In the genomic region with DNA sequence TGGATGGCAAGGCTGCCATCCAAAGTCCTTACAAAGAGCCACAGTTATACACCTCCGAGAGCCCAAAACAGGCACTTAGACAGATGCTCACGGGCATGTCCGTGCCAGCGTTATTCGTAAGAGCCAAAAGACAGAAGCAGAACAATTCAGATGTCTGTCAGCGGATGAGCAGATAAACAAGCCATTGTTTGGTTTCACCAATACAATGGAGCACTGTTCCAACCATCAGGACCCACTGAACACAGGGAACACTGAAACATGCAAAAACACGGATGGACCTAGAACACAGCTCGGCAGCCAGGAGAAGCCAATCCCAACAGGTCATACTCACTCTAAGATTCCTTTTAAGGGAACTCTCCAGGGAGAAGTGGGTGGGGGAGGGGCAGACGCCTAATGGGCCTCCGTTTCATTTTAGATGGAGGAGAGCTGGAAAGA, we compare ENCODE assay signal across 9 mouse cellular contexts. TPM values are rescaled to one million over a fixed set of nuclear protein-coding genes. Genes with fewer than 3 reads are reported as not detected.
DNase-seq lines count a peak whose midpoint lies in the region; ATAC-seq and TF ChIP-seq lines count a peak whose summit lies in the region.
"Had no signal": no experiment of that assay in that cellular context is flagged by ENCODE, and none has a peak within 500 bp of the region (broad histone marks: within the 10 kb centered on the region; RNA-seq: fewer than 3 reads in every experiment).

No protein-coding gene starts in this region.

- peak overlapping the region; percentile 56 for H3K27ac ChIP-seq in heart, embryonic 10.5 days
- H3K27ac ChIP-seq in brown adipose tissue, adult 24 weeks (replicated peaks; ENCODE audit: low read depth, low read length): 0 out of 2 replicates have a peak overlapping the region, but pooled peaks have one; percentile 32
- peak overlapping the region; percentile 31 for H3K27ac ChIP-seq in heart, postnatal 0 days (ENCODE audit: low read depth)

- 0 out of 2 replicates have a peak, but pooled peaks cover 2% of the 10 kb centered on the region for H3K36me3 ChIP-seq in heart, embryonic 10.5 days
- H3K36me3 ChIP-seq in heart, postnatal 0 days (replicated peaks; ENCODE audit: control insufficient read depth, insufficient read depth, low read length): no peaks in the 10 kb centered on the region

- no peak overlapping the region for H3K9ac ChIP-seq in heart, postnatal 0 days (replicated peaks; ENCODE audit: low read depth, low read length)

- H3K27me3 ChIP-seq in heart, embryonic 10.5 days (ENCODE audit: insufficient read depth, poor library complexity, severe bottlenecking): no peaks in the 10 kb centered on the region
- no peaks in the 10 kb centered on the region for H3K27me3 ChIP-seq in heart, postnatal 0 days (ENCODE audit: control insufficient read depth, insufficient read depth, low read length)

- intact Hi-C loops in heart, postnatal 36 days (cut with DNase I): no loop called here

- WGBS in heart, embryonic 10.5 days: 38% methylated on average over 10 of the region's 10 CpGs
- WGBS in heart, postnatal 0 days: 38% methylated on average over 10 of the region's 10 CpGs

- peaks cover 39% of the 10 kb centered on the region for H3K4me1 ChIP-seq in heart, embryonic 10.5 days
- H3K4me1 ChIP-seq in brown adipose tissue, adult 24 weeks (ENCODE audit: control insufficient read depth, insufficient read depth, insufficient read length, low read length): peaks cover 45% of the 10 kb centered on the region
- peaks cover 48% of the 10 kb centered on the region for H3K4me1 ChIP-seq in heart, postnatal 0 days (ENCODE audit: control insufficient read depth, insufficient read depth)

- no peak for ATAC-seq in heart, postnatal 0 days (ENCODE audit: insufficient read depth, low read depth)

- H3K4me3 ChIP-seq in heart, embryonic 10.5 days: no peak overlapping the region
- no peak overlapping the region for H3K4me3 ChIP-seq in brown adipose tissue, adult 24 weeks (ENCODE audit: insufficient read depth, low read depth, low read length)
- no peak overlapping the region for H3K4me3 ChIP-seq in heart, postnatal 0 days (ENCODE audit: low read depth, low read length)
- H3K4me3 ChIP-seq: myocyte had no signal

- no peaks in the 10 kb centered on the region for H3K9me3 ChIP-seq in heart, embryonic 10.5 days
- H3K9me3 ChIP-seq in heart, postnatal 0 days (replicated peaks; ENCODE audit: control insufficient read depth, low read length): no peaks in the 10 kb centered on the region

- DNase-seq in heart, embryonic 10.5 days (ENCODE audit: low spot score): no peak
- no peak for DNase-seq in heart, postnatal 36 days
- no peak for DNase-seq in heart, postnatal 0 days (ENCODE audit: low spot score)
- peak; percentile 56 for DNase-seq in lung, postnatal 10 days
- peak; percentile 68 for DNase-seq in testis, postnatal 10 days (ENCODE audit: low spot score)
- DNase-seq in T-cell, adult 2 months (ENCODE audit: low spot score): no peak
- no peak for DNase-seq in adrenal gland, postnatal 25 days

- peak overlapping the region; percentile 33; the same call in 1 of the 2 replicates for H3K4me2 ChIP-seq in heart, postnatal 0 days (ENCODE audit: low read depth, low read length)

- no peak for TF ChIP-seq CTCF in heart, postnatal 0 days (IDR thresholded peaks at IDR 0.05; ENCODE audit: low read depth)

- TF ChIP-seq EP300 in heart, postnatal 0 days (IDR thresholded peaks at IDR 0.05; ENCODE audit: low read depth): no peak

RNA-seq across cellular contexts. Expression of a gene that starts 34.5 kb away (rescaled TPM):
- 27.8 and 30.4 TPM in 2 replicates for polyA plus RNA-seq in heart, embryonic 10.5 days (2016; fragmentation: Nextera tagmentation; extraction: Ambion mirVana)
- 10 to 100 TPM; 39.4 to 41.1 TPM for total RNA-seq in heart, postnatal 36 days (2021)
- polyA plus RNA-seq in brown adipose tissue, adult 24 weeks (2012; ENCODE audit: insufficient read depth, insufficient read length, missing spikeins): 8.4 and 12.7 TPM in 2 replicates
- 42.4 and 55.3 TPM in 2 replicates for total RNA-seq in heart, postnatal 0 days (2014; rRNA removed; ENCODE audit: low replicate concordance)
- polyA plus RNA-seq in heart, postnatal 0 days (2015; fragmentation: Nextera tagmentation; extraction: Ambion mirVana): 28.1 and 29.0 TPM in 2 replicates
- 60.0 and 69.3 TPM in 2 replicates for total RNA-seq in adrenal gland, postnatal 25 days (2021)

RNA-seq across cellular contexts. Expression of a gene that starts 35.4 kb away (rescaled TPM):
- 21.2 and 26.1 TPM in 2 replicates for polyA plus RNA-seq in heart, embryonic 10.5 days (2016; fragmentation: Nextera tagmentation; extraction: Ambion mirVana)
- total RNA-seq in heart, postnatal 36 days (2021): 10 to 100 TPM; 22.2 to 22.5 TPM
- 32.0 and 42.6 TPM in 2 replicates for polyA plus RNA-seq in brown adipose tissue, adult 24 weeks (2012; ENCODE audit: insufficient read depth, insufficient read length, missing spikeins)
- 24.0 and 26.6 TPM in 2 replicates for total RNA-seq in heart, postnatal 0 days (2014; rRNA removed; ENCODE audit: low replicate concordance)
- polyA plus RNA-seq in heart, postnatal 0 days (2015; fragmentation: Nextera tagmentation; extraction: Ambion mirVana): 25.6 and 26.8 TPM in 2 replicates
- 41.5 and 41.6 TPM in 2 replicates for total RNA-seq in adrenal gland, postnatal 25 days (2021)

Comparison
In these comparisons a context has a peak if more than half of its experiments do, and no peak if none do; other contexts are left out.
1. DNase-seq: peak in lung, postnatal 10 days (single experiment) and testis, postnatal 10 days (single experiment); none in heart, embryonic 10.5 days (single experiment), heart, postnatal 36 days (0 of 2), heart, postnatal 0 days (single experiment), T-cell, adult 2 months (single experiment) and adrenal gland, postnatal 25 days (single experiment).
2. Peak in every context shown above with its lines, with median percentiles within 50 percentile points of each other: H3K27ac ChIP-seq.